Comparison of ENCODE assay signal across 13 mouse cellular contexts in genomic region chr4:125356441-125356840, GRCm38 (mm10).
DNase-seq lines count a peak whose midpoint lies in the region; ATAC-seq and TF ChIP-seq lines count a peak whose summit lies in the region.
"Had no signal": no experiment of that assay in that cellular context is flagged by ENCODE, and none has a peak within 500 bp of the region (broad histone marks: within the 10 kb centered on the region; RNA-seq: fewer than 3 reads in every experiment).

No protein-coding gene starts in this region.

- H3K4me3 ChIP-seq in forebrain, embryonic 12.5 days (replicated peaks) = no peak overlapping the region
- no peak overlapping the region for H3K4me3 ChIP-seq in forebrain, embryonic 10.5 days
- no peak overlapping the region for H3K4me3 ChIP-seq in midbrain, postnatal 0 days (ENCODE audit: low read depth, low read length)
- H3K4me3 ChIP-seq in midbrain, embryonic 11.5 days (ENCODE audit: low read depth, low read length) = no peak overlapping the region
- H3K4me3 ChIP-seq: heart, embryonic 13.5 days; liver, embryonic 15.5 days; neural tube, embryonic 12.5 days had no signal

- no peak overlapping the region for H3K4me2 ChIP-seq in forebrain, embryonic 12.5 days
- H3K4me2 ChIP-seq in midbrain, postnatal 0 days (ENCODE audit: low read depth, low read length, poor library complexity, severe bottlenecking) = no peak overlapping the region
- no peak overlapping the region for H3K4me2 ChIP-seq in midbrain, embryonic 11.5 days
- H3K4me2 ChIP-seq: heart, embryonic 13.5 days; liver, embryonic 15.5 days; neural tube, embryonic 12.5 days had no signal

- H3K27ac ChIP-seq in forebrain, embryonic 12.5 days = 0 out of 2 replicates have a peak overlapping the region, but pooled peaks have one; percentile 6
- no peak overlapping the region for H3K27ac ChIP-seq in forebrain, embryonic 10.5 days
- no peak overlapping the region for H3K27ac ChIP-seq in midbrain, postnatal 0 days (ENCODE audit: low read depth, low read length)
- H3K27ac ChIP-seq in midbrain, embryonic 11.5 days (ENCODE audit: low read depth, low read length) = no peak overlapping the region
- H3K27ac ChIP-seq: heart, embryonic 13.5 days; liver, embryonic 15.5 days; neural tube, embryonic 12.5 days had no signal

- WGBS in forebrain, embryonic 12.5 days = 65% methylated on average over 8 of the region's 8 CpGs
- 60% methylated on average over 8 of the region's 8 CpGs for WGBS in forebrain, embryonic 10.5 days
- 52% methylated on average over 8 of the region's 8 CpGs for WGBS in midbrain, postnatal 0 days
- WGBS in midbrain, embryonic 11.5 days = 66% methylated on average over 8 of the region's 8 CpGs

- H3K36me3 ChIP-seq in forebrain, embryonic 12.5 days (replicated peaks) = no peaks in the 10 kb centered on the region
- H3K36me3 ChIP-seq in forebrain, embryonic 10.5 days (replicated peaks) = no peaks in the 10 kb centered on the region
- H3K36me3 ChIP-seq in midbrain, postnatal 0 days (ENCODE audit: insufficient read depth, low read length) = no peaks in the 10 kb centered on the region
- no peaks in the 10 kb centered on the region for H3K36me3 ChIP-seq in midbrain, embryonic 11.5 days (ENCODE audit: control insufficient read depth, insufficient read depth, low read length)
- H3K36me3 ChIP-seq: heart, embryonic 13.5 days; liver, embryonic 15.5 days; neural tube, embryonic 12.5 days had no signal

- TF ChIP-seq CTCF in midbrain, postnatal 0 days (IDR thresholded peaks at IDR 0.05) = no peak

- peaks cover 10% of the 10 kb centered on the region for H3K4me1 ChIP-seq in forebrain, embryonic 12.5 days
- peaks cover 21% of the 10 kb centered on the region for H3K4me1 ChIP-seq in forebrain, embryonic 10.5 days
- H3K4me1 ChIP-seq in midbrain, postnatal 0 days (ENCODE audit: insufficient read depth, low read length) = no peaks in the 10 kb centered on the region
- no peaks in the 10 kb centered on the region for H3K4me1 ChIP-seq in midbrain, embryonic 11.5 days (ENCODE audit: control insufficient read depth, insufficient read depth, low read length)
- H3K4me1 ChIP-seq: heart, embryonic 13.5 days; liver, embryonic 15.5 days; neural tube, embryonic 12.5 days had no signal

- no peak overlapping the region for H3K9ac ChIP-seq in forebrain, embryonic 12.5 days
- H3K9ac ChIP-seq in midbrain, postnatal 0 days (replicated peaks; ENCODE audit: low read length, poor library complexity, severe bottlenecking) = no peak overlapping the region
- no peak overlapping the region for H3K9ac ChIP-seq in midbrain, embryonic 11.5 days (ENCODE audit: low read length)
- H3K9ac ChIP-seq: heart, embryonic 13.5 days; liver, embryonic 15.5 days; neural tube, embryonic 12.5 days had no signal

- H3K9me3 ChIP-seq in forebrain, embryonic 12.5 days = no peaks in the 10 kb centered on the region
- no peaks in the 10 kb centered on the region for H3K9me3 ChIP-seq in forebrain, embryonic 10.5 days
- no peaks in the 10 kb centered on the region for H3K9me3 ChIP-seq in midbrain, postnatal 0 days (ENCODE audit: low read length)
- no peaks in the 10 kb centered on the region for H3K9me3 ChIP-seq in midbrain, embryonic 11.5 days (ENCODE audit: control insufficient read depth, low read length)
- H3K9me3 ChIP-seq: heart, embryonic 13.5 days; liver, embryonic 15.5 days; neural tube, embryonic 12.5 days had no signal

- no peak for DNase-seq in forebrain, embryonic 10.5 days (ENCODE audit: extremely low spot score, low spot score)
- DNase-seq in midbrain, postnatal 0 days (ENCODE audit: low spot score) = peak; percentile 50
- no peak for DNase-seq in midbrain, embryonic 11.5 days (ENCODE audit: low spot score, missing footprints)
- peak; percentile 15 to 29 for DNase-seq in cerebellum, postnatal 36 days
- DNase-seq in layer of hippocampus, postnatal 36 days = peak; percentile 69 to 81
- no peak for DNase-seq in thymus, postnatal 36 days
- DNase-seq: spleen, adult 18-20 months had no signal

- peaks cover 12% of the 10 kb centered on the region; the same call in 1 of the 2 replicates for H3K27me3 ChIP-seq in forebrain, embryonic 12.5 days
- peaks cover 31% of the 10 kb centered on the region for H3K27me3 ChIP-seq in forebrain, embryonic 10.5 days (ENCODE audit: poor library complexity, severe bottlenecking)
- no peaks in the 10 kb centered on the region for H3K27me3 ChIP-seq in midbrain, postnatal 0 days (ENCODE audit: insufficient read depth, low read length)
- no peaks in the 10 kb centered on the region for H3K27me3 ChIP-seq in midbrain, embryonic 11.5 days (ENCODE audit: control insufficient read depth, insufficient read depth, low read length)
- H3K27me3 ChIP-seq: liver, embryonic 15.5 days; neural tube, embryonic 12.5 days had no signal

- no peak for ATAC-seq in forebrain, embryonic 12.5 days (ENCODE audit: low FRiP score)
- no peak for ATAC-seq in midbrain, postnatal 0 days (ENCODE audit: low FRiP score)
- no peak for ATAC-seq in midbrain, embryonic 11.5 days (ENCODE audit: low FRiP score)
- no peak for ATAC-seq in erythroblast, adult 5-6 weeks (replicated peaks; ENCODE audit: low FRiP score, poor library complexity, severe bottlenecking)
- ATAC-seq: inflammation-experienced regulatory T-cells, adult 6 months had no signal

Comparison
In these comparisons a context has a peak if more than half of its experiments do, and no peak if none do; other contexts are left out.
1. DNase-seq: peak in midbrain, postnatal 0 days (single experiment), cerebellum, postnatal 36 days (2 of 2) and layer of hippocampus, postnatal 36 days (2 of 2); none in forebrain, embryonic 10.5 days (single experiment), midbrain, embryonic 11.5 days (single experiment) and thymus, postnatal 36 days (0 of 2).